Comparison of ENCODE assay signal across 17 mouse cellular contexts in genomic region chr4:81988796-81989195, GRCm38 (mm10).
"Had no signal": no experiment of that assay in that cellular context is flagged by ENCODE, and none has a peak within 500 bp of the region (broad histone marks: within the 10 kb centered on the region; RNA-seq: fewer than 3 reads in every experiment).

No protein-coding gene starts in this region.

- ATAC-seq: liver, postnatal 0 days; lung, postnatal 0 days; midbrain, embryonic 15.5 days had no signal

- H3K27me3 ChIP-seq: lung, embryonic 15.5 days; megakaryocyte, embryonic 14.5 days; midbrain, embryonic 12.5 days; midbrain, embryonic 15.5 days; neural tube, embryonic 12.5 days; stomach, embryonic 15.5 days had no signal

- H3K4me3 ChIP-seq: lung, embryonic 15.5 days; megakaryocyte, embryonic 14.5 days; midbrain, embryonic 12.5 days; midbrain, embryonic 15.5 days; neural tube, embryonic 12.5 days; stomach, embryonic 15.5 days had no signal

- H3K27ac ChIP-seq: lung, embryonic 15.5 days; macrophage; midbrain, embryonic 12.5 days; midbrain, embryonic 15.5 days; neural tube, embryonic 12.5 days; stomach, embryonic 15.5 days; stomach, postnatal 0 days had no signal

- DNase-seq: liver, postnatal 0 days; lung, adult 2 months; lung, postnatal 14 days; lung, postnatal 36 days; right cerebral cortex, postnatal 14 days; thymus, adult 2 months; thymus, postnatal 25 days; thymus, postnatal 4 days had no signal

- H3K9ac ChIP-seq: liver, postnatal 0 days; lung, embryonic 15.5 days; midbrain, embryonic 12.5 days; midbrain, embryonic 15.5 days; neural tube, embryonic 12.5 days; stomach, embryonic 15.5 days had no signal

- H3K4me1 ChIP-seq: megakaryocyte, embryonic 14.5 days; midbrain, embryonic 12.5 days; midbrain, embryonic 15.5 days; neural tube, embryonic 12.5 days; stomach, embryonic 15.5 days had no signal

- H3K4me2 ChIP-seq: lung, embryonic 15.5 days; midbrain, embryonic 12.5 days; midbrain, embryonic 15.5 days; neural tube, embryonic 12.5 days; stomach, embryonic 15.5 days had no signal

- H3K36me3 ChIP-seq: lung, embryonic 15.5 days; midbrain, embryonic 12.5 days; midbrain, embryonic 15.5 days; neural tube, embryonic 12.5 days; stomach, embryonic 15.5 days had no signal

- H3K9me3 ChIP-seq: lung, embryonic 15.5 days; midbrain, embryonic 12.5 days; midbrain, embryonic 15.5 days; neural tube, embryonic 12.5 days; stomach, embryonic 15.5 days had no signal
